Mouse (Mus musculus) testis, adult 10 weeks (tissue): ENCODE measurements around the gene Gpcpd1. TPM values are rescaled to one million over a fixed set of nuclear protein-coding genes. Genes with fewer than 3 reads are reported as not detected.

ENCODE experiments used
- polyA plus RNA-seq: library from polyadenylated mRNA; stranded (reverse); fragments of 350-450 nt; fragmentation: Illumina TruSeq; extraction: RNeasy Lipid Tissue Mini Kit (QIAGEN cat#74804); gene quantifications from one replicate; pipeline ENCODE4 v1.2.3, GENCODE M21; 2014; ENCODE audit warnings: low read depth, low replicate concordance

Gpcpd1 gene
- 103 TPM for polyA plus RNA-seq

GRCm38 (mm10) chr2:132587240-132587779 is at the start of gene Gpcpd1:
Gene Gpcpd1 (minus strand): TSS chr2:132587729.

Other genes with a start within 250 kb of the Gpcpd1 start
- gene Prokr2, start 202.3 kb downstream of the Gpcpd1 start, polyA plus RNA-seq, result not detected
- 1.6 TPM for gene Shld1, start 99.2 kb upstream of the Gpcpd1 start, polyA plus RNA-seq
- 5.7 TPM for gene Chgb, start 193.5 kb upstream of the Gpcpd1 start, polyA plus RNA-seq
- 25.7 TPM for gene Trmt6, start 228.3 kb upstream of the Gpcpd1 start, polyA plus RNA-seq
- gene Mcm8, start 228.4 kb upstream of the Gpcpd1 start, polyA plus RNA-seq, result 12.1 TPM